Mouse (Mus musculus): ENCODE measurements at regions not wholly inside any gene's neighbourhood (a gene's known extent, or its start where the extent isn't known, plus 50 kb on each side); places are given as distances from the start of the nearest gene placed in this dataset.

GRCm38 (mm10) chr6:116894252-116894651 lies 177.5 kb upstream of the Tmem72 start:
- Histone ChIP-seq H3K27me3 (ENCODE audit: control insufficient read depth, insufficient read depth, low read length) (no peaks in the 10 kb centered on the region), H3K27ac (no peak overlapping the region), H3K4me3 (replicated peaks; ENCODE audit: low read length) (no peak overlapping the region), H3K9me3 (ENCODE audit: control insufficient read depth, low read length) (no peaks in the 10 kb centered on the region), H3K4me1 (replicated peaks; ENCODE audit: control insufficient read depth, insufficient read depth, low read length) (peaks cover 5% of the 10 kb centered on the region; the same call in 1 of the 2 replicates), H3K4me2 (replicated peaks) (no peak overlapping the region), H3K9ac (no peak overlapping the region), H3K36me3 (replicated peaks; ENCODE audit: control insufficient read depth, insufficient read depth) (no peaks in the 10 kb centered on the region)
- DNase-seq (ENCODE audit: low spot score) (no peak), ATAC-seq (ENCODE audit: low FRiP score) (no peak)
- WGBS: 94% methylated on average over 5 of the region's 5 CpGs

DNA sequence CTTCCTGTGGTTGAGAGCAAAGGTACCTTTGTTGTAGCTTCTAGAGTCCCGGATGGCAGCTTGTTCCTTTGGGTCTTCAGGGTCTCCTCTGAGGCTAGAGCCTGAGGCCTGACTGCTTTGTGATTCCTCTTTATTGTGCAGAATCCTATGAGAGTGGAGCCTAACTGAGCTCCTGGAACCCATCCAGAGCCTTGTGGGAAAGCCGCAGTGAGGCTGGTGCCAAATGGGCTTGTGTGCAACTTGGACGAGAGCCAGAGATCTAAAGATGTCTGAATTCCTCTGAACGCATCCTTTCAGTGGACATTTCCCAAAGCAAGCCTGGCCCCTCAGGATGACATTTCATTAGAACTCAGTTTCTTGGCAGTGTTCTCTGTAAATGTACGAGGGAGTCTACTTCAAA lies 178.4 kb upstream of the Tmem72 start:
- peak overlapping the region; percentile 62 for H3K27ac ChIP-seq
- no peaks in the 10 kb centered on the region for H3K9me3 ChIP-seq (ENCODE audit: control insufficient read depth, low read length)

DNA sequence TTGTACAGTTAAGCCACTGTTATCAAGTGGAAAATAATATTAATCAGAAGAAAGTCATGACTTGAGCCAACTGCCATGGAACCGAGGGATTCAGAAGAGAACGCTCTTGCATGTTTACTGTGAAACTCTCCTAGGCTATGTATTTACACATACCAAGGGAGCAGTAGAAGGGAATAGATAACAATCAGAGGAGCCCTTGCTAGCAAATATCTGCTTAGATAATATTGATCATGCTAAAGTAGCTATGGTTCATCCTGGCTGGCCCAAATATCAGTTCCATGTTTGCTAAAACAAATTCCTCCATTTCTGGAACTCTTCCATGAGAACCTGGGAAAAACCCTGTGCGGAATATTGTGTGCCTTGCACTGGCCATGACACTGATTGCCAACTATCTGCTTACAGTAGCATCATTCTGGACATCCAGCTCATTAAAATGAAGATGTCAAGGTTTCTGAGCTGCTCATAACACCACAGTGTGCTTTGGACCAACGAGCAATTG lies 179.5 kb upstream of the Tmem72 start:
- Histone ChIP-seq H3K27me3 (ENCODE audit: control insufficient read depth, insufficient read depth, low read length) (no peaks in the 10 kb centered on the region), H3K9ac (no peak overlapping the region), H3K4me3 (replicated peaks; ENCODE audit: low read length) (no peak overlapping the region), H3K4me2 (replicated peaks) (no peak overlapping the region), H3K36me3 (replicated peaks; ENCODE audit: control insufficient read depth, insufficient read depth) (no peaks in the 10 kb centered on the region), H3K27ac (no peak overlapping the region), H3K4me1 (replicated peaks; ENCODE audit: control insufficient read depth, insufficient read depth, low read length) (peaks cover 5% of the 10 kb centered on the region; the same call in 1 of the 2 replicates), H3K9me3 (ENCODE audit: control insufficient read depth, low read length) (no peaks in the 10 kb centered on the region)
- DNase-seq (ENCODE audit: low spot score) (no peak), ATAC-seq (ENCODE audit: low FRiP score) (no peak)
- 86% methylated on average over 4 of the region's 4 CpGs for WGBS

More for the DNA sequence above, 178.4 kb upstream of the Tmem72 start:
- H3K4me2 ChIP-seq (replicated peaks): no peak overlapping the region
- no peaks in the 10 kb centered on the region for H3K27me3 ChIP-seq (ENCODE audit: control insufficient read depth, insufficient read depth, low read length)
- H3K4me3 ChIP-seq (replicated peaks; ENCODE audit: low read length): no peak overlapping the region
- no peaks in the 10 kb centered on the region for H3K36me3 ChIP-seq (replicated peaks; ENCODE audit: control insufficient read depth, insufficient read depth)
- no peak overlapping the region for H3K9ac ChIP-seq
- ATAC-seq (ENCODE audit: low FRiP score): peak; percentile 73; the same call in 1 of the 2 replicates
- H3K4me1 ChIP-seq (replicated peaks; ENCODE audit: control insufficient read depth, insufficient read depth, low read length): peaks cover 5% of the 10 kb centered on the region; the same call in 1 of the 2 replicates
- peak; percentile 85 for DNase-seq (ENCODE audit: low spot score)
- WGBS: 46% methylated on average over 5 of the region's 5 CpGs

DNA sequence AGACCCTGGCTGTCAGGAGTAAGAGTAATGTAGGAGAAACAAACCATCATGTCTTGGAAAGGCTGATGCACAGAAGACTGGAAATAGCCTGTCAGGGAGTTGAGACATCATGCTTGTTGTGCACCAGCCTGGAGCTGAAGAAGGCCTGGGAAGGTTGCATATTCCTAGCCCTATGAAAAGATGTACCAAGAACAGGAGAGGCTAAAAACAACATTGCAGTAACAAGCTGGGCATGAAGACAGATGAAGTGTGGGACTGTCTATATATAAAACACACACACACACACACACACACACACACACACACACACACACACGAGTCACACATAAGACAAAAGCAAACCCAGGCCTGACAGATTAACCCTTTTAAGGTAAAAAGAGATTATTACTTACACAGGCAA lies 185.1 kb upstream of the Tmem72 start:
- no peak overlapping the region for H3K4me2 ChIP-seq (replicated peaks)
- H3K9ac ChIP-seq: no peak overlapping the region
- H3K36me3 ChIP-seq (replicated peaks; ENCODE audit: control insufficient read depth, insufficient read depth): no peaks in the 10 kb centered on the region
- no peak overlapping the region for H3K27ac ChIP-seq
- no peak for DNase-seq (ENCODE audit: low spot score)
- no peaks in the 10 kb centered on the region for H3K27me3 ChIP-seq (ENCODE audit: control insufficient read depth, insufficient read depth, low read length)
- no peak overlapping the region for H3K4me3 ChIP-seq (replicated peaks; ENCODE audit: low read length)
- WGBS: 46% methylated on average over 1 of the region's 1 CpGs
- no peak for ATAC-seq (ENCODE audit: low FRiP score)
- no peaks in the 10 kb centered on the region for H3K9me3 ChIP-seq (ENCODE audit: control insufficient read depth, low read length)
- no peaks in the 10 kb centered on the region for H3K4me1 ChIP-seq (replicated peaks; ENCODE audit: control insufficient read depth, insufficient read depth, low read length)

DNA sequence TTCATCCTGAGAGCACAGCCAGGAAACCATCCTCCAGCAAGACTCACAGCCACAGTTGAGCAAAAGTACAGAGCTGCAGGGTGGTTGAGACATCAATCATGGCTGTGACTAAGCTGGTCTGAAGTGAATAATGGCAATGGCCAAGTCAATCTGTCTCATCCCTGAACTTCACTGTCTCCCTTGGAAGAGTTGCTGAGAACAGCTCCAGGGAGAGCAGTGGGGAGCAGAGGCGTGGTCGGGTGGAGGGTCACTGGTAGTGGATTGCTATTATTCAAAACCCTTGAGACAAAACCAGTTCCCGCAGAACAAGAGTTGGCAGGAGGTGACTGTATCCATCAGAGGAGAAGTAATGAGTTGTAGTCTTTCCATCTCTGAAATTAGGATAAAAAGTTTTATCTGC lies 185.7 kb upstream of the Tmem72 start:
- Histone ChIP-seq H3K4me2 (replicated peaks) (no peak overlapping the region), H3K9ac (no peak overlapping the region), H3K36me3 (replicated peaks; ENCODE audit: control insufficient read depth, insufficient read depth) (no peaks in the 10 kb centered on the region), H3K4me1 (replicated peaks; ENCODE audit: control insufficient read depth, insufficient read depth, low read length) (no peaks in the 10 kb centered on the region), H3K4me3 (replicated peaks; ENCODE audit: low read length) (no peak overlapping the region), H3K27ac (no peak overlapping the region), H3K9me3 (ENCODE audit: control insufficient read depth, low read length) (no peaks in the 10 kb centered on the region), H3K27me3 (ENCODE audit: control insufficient read depth, insufficient read depth, low read length) (no peaks in the 10 kb centered on the region)
- WGBS: 68% methylated on average over 3 of the region's 3 CpGs
- ATAC-seq (ENCODE audit: low FRiP score) (no peak), DNase-seq (ENCODE audit: low spot score) (no peak)

- H3K36me3 ChIP-seq (replicated peaks; ENCODE audit: control insufficient read depth, insufficient read depth): no peaks in the 10 kb centered on the region
- no peak overlapping the region for H3K4me2 ChIP-seq (replicated peaks)
- ATAC-seq (ENCODE audit: low FRiP score): no peak
- H3K27me3 ChIP-seq (ENCODE audit: control insufficient read depth, insufficient read depth, low read length): no peaks in the 10 kb centered on the region
- no peak overlapping the region for H3K9ac ChIP-seq
- 89% methylated on average over 7 of the region's 7 CpGs for WGBS
- H3K27ac ChIP-seq: no peak overlapping the region
- no peaks in the 10 kb centered on the region for H3K9me3 ChIP-seq (ENCODE audit: control insufficient read depth, low read length)
- H3K4me1 ChIP-seq (replicated peaks; ENCODE audit: control insufficient read depth, insufficient read depth, low read length): no peaks in the 10 kb centered on the region
- DNase-seq (ENCODE audit: low spot score): no peak
- H3K4me3 ChIP-seq (replicated peaks; ENCODE audit: low read length): no peak overlapping the region
Observed at GRCm38 (mm10) chr6:116906426-116907172, 189.9 kb upstream of the Tmem72 start.

- Histone ChIP-seq H3K9me3 (ENCODE audit: control insufficient read depth, low read length) (no peaks in the 10 kb centered on the region), H3K9ac (no peak overlapping the region), H3K4me3 (replicated peaks; ENCODE audit: low read length) (no peak overlapping the region), H3K4me1 (replicated peaks; ENCODE audit: control insufficient read depth, insufficient read depth, low read length) (no peaks in the 10 kb centered on the region), H3K27ac (no peak overlapping the region), H3K36me3 (replicated peaks; ENCODE audit: control insufficient read depth, insufficient read depth) (no peaks in the 10 kb centered on the region), H3K27me3 (ENCODE audit: control insufficient read depth, insufficient read depth, low read length) (no peaks in the 10 kb centered on the region), H3K4me2 (replicated peaks) (no peak overlapping the region)
- WGBS: 90% methylated on average over 7 of the region's 7 CpGs
- DNase-seq (ENCODE audit: low spot score): no peak
- ATAC-seq (ENCODE audit: low FRiP score): no peak
Observed at GRCm38 (mm10) chr6:116910607-116911006, 193.9 kb upstream of the Tmem72 start.

DNA sequence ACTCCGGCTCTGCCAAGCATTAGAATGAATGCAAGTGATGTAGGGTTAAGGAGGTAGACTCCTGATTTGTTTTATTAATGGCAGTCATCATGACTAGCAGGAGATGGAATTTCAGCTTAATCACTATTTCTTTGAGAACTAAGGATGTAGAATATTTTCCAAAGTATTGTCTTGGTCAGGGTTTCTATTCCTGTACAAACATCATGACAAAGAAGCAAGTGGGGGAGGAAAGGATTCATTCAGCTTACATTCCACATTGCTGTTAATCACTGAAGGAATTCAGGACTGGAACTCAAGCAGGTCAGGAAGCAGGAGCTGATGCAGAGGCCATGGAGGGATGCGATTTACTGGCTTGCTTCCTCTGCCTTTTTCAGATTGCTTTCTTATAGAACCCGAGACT lies 195.4 kb upstream of the Tmem72 start:
- DNase-seq (ENCODE audit: low spot score): no peak
- no peak overlapping the region for H3K27ac ChIP-seq
- whole genome bisulfite sequencing: 87% methylated on average over 3 of the region's 3 CpGs

GRCm38 (mm10) chr6:116914073-116914472 lies 197.4 kb upstream of the Tmem72 start:
- Histone ChIP-seq H3K9me3 (ENCODE audit: control insufficient read depth, low read length) (no peaks in the 10 kb centered on the region), H3K4me3 (replicated peaks; ENCODE audit: low read length) (no peak overlapping the region), H3K4me2 (replicated peaks) (no peak overlapping the region), H3K27ac (no peak overlapping the region), H3K36me3 (replicated peaks; ENCODE audit: control insufficient read depth, insufficient read depth) (no peaks in the 10 kb centered on the region), H3K27me3 (ENCODE audit: control insufficient read depth, insufficient read depth, low read length) (no peaks in the 10 kb centered on the region), H3K9ac (no peak overlapping the region), H3K4me1 (replicated peaks; ENCODE audit: control insufficient read depth, insufficient read depth, low read length) (no peaks in the 10 kb centered on the region)
- DNase-seq (ENCODE audit: low spot score) (no peak), ATAC-seq (ENCODE audit: low FRiP score) (no peak)
- WGBS: 76% methylated on average over 1 of the region's 1 CpGs

More for the DNA sequence above, 195.4 kb upstream of the Tmem72 start:
- H3K36me3 ChIP-seq (replicated peaks; ENCODE audit: control insufficient read depth, insufficient read depth): no peaks in the 10 kb centered on the region
- no peaks in the 10 kb centered on the region for H3K4me1 ChIP-seq (replicated peaks; ENCODE audit: control insufficient read depth, insufficient read depth, low read length)
- H3K9ac ChIP-seq: no peak overlapping the region
- no peak overlapping the region for H3K4me3 ChIP-seq (replicated peaks; ENCODE audit: low read length)
- no peak overlapping the region for H3K4me2 ChIP-seq (replicated peaks)
- no peaks in the 10 kb centered on the region for H3K9me3 ChIP-seq (ENCODE audit: control insufficient read depth, low read length)
- no peak for ATAC-seq (ENCODE audit: low FRiP score)
- no peaks in the 10 kb centered on the region for H3K27me3 ChIP-seq (ENCODE audit: control insufficient read depth, insufficient read depth, low read length)
